Mouse (Mus musculus): ENCODE measurements at regions not wholly inside any gene's neighbourhood (a gene's known extent, or its start where the extent isn't known, plus 50 kb on each side); places are given as distances from the start of the nearest gene placed in this dataset.

GRCm38 (mm10) chr12:77096461-77096860 is 134.5 kb upstream of the Max start:
- TF ChIP-seq CTCF (IDR thresholded peaks at IDR 0.05) (no peak), EP300 (IDR thresholded peaks at IDR 0.05) (no peak)
